Comparison of ENCODE assay signal across 21 mouse cellular contexts in genomic region chr11:72022827-72023226, GRCm38 (mm10). TPM values are rescaled to one million over a fixed set of nuclear protein-coding genes. Genes with fewer than 3 reads are reported as not detected.
A peak's percentile ranks its signal among the peaks of the same experiment; 100 is the strongest.
DNase-seq lines count a peak whose midpoint lies in the region; ATAC-seq and TF ChIP-seq lines count a peak whose summit lies in the region.
"Had no signal": no experiment of that assay in that cellular context is flagged by ENCODE, and none has a peak within 500 bp of the region (broad histone marks: within the 10 kb centered on the region; RNA-seq: fewer than 3 reads in every experiment).

No protein-coding gene starts in this region.

- TF ChIP-seq EP300 in stomach, postnatal 0 days (optimal IDR thresholded peaks at IDR 0.05) = no peak

- H3K9me3 ChIP-seq in embryonic facial prominence, embryonic 14.5 days (ENCODE audit: control insufficient read depth, low read length) = no peaks in the 10 kb centered on the region
- H3K9me3 ChIP-seq in embryonic facial prominence, embryonic 10.5 days = no peaks in the 10 kb centered on the region
- H3K9me3 ChIP-seq in stomach, embryonic 15.5 days = no peaks in the 10 kb centered on the region
- no peaks in the 10 kb centered on the region for H3K9me3 ChIP-seq in stomach, postnatal 0 days (ENCODE audit: control insufficient read depth, low read length)
- H3K9me3 ChIP-seq: embryonic facial prominence, embryonic 12.5 days; embryonic facial prominence, embryonic 15.5 days; forebrain, embryonic 10.5 days; forebrain, embryonic 12.5 days had no signal

- WGBS in embryonic facial prominence, embryonic 14.5 days = 62% methylated on average over 6 of the region's 6 CpGs
- 83% methylated on average over 6 of the region's 6 CpGs for WGBS in embryonic facial prominence, embryonic 10.5 days
- WGBS in stomach, embryonic 15.5 days = 59% methylated on average over 6 of the region's 6 CpGs
- 51% methylated on average over 6 of the region's 6 CpGs for WGBS in stomach, postnatal 0 days

- no peak overlapping the region for H3K4me3 ChIP-seq in embryonic facial prominence, embryonic 14.5 days (ENCODE audit: low read depth, low read length)
- H3K4me3 ChIP-seq in embryonic facial prominence, embryonic 10.5 days = no peak overlapping the region
- H3K4me3 ChIP-seq in stomach, embryonic 15.5 days (replicated peaks) = no peak overlapping the region
- H3K4me3 ChIP-seq in stomach, postnatal 0 days (ENCODE audit: low read depth, low read length) = no peak overlapping the region
- H3K4me3 ChIP-seq: embryonic facial prominence, embryonic 12.5 days; embryonic facial prominence, embryonic 15.5 days; erythroblast, embryonic 14.5 days; forebrain, embryonic 10.5 days; forebrain, embryonic 12.5 days had no signal

- no peaks in the 10 kb centered on the region; the same call in 1 of the 2 replicates for H3K27me3 ChIP-seq in embryonic facial prominence, embryonic 14.5 days (replicated peaks; ENCODE audit: control insufficient read depth, insufficient read depth, low read length)
- H3K27me3 ChIP-seq in embryonic facial prominence, embryonic 10.5 days (replicated peaks; ENCODE audit: low read depth, poor library complexity, severe bottlenecking) = 0 out of 2 replicates have a peak, but pooled peaks cover 6% of the 10 kb centered on the region
- H3K27me3 ChIP-seq in stomach, embryonic 15.5 days (replicated peaks) = no peaks in the 10 kb centered on the region
- no peaks in the 10 kb centered on the region for H3K27me3 ChIP-seq in stomach, postnatal 0 days (ENCODE audit: control insufficient read depth, insufficient read depth, low read length)
- H3K27me3 ChIP-seq: embryonic facial prominence, embryonic 12.5 days; embryonic facial prominence, embryonic 15.5 days had no signal

- H3K4me2 ChIP-seq in embryonic facial prominence, embryonic 14.5 days (ENCODE audit: low read depth, low read length) = no peak overlapping the region
- H3K4me2 ChIP-seq in stomach, embryonic 15.5 days = no peak overlapping the region
- H3K4me2 ChIP-seq in stomach, postnatal 0 days (replicated peaks; ENCODE audit: low read depth) = no peak overlapping the region
- H3K4me2 ChIP-seq: embryonic facial prominence, embryonic 12.5 days; embryonic facial prominence, embryonic 15.5 days; forebrain, embryonic 12.5 days had no signal

- H3K9ac ChIP-seq in embryonic facial prominence, embryonic 14.5 days (ENCODE audit: low read depth, low read length) = no peak overlapping the region
- H3K9ac ChIP-seq in stomach, embryonic 15.5 days = no peak overlapping the region
- no peak overlapping the region for H3K9ac ChIP-seq in stomach, postnatal 0 days (ENCODE audit: low read length)
- H3K9ac ChIP-seq: embryonic facial prominence, embryonic 12.5 days; embryonic facial prominence, embryonic 15.5 days; forebrain, embryonic 12.5 days had no signal

- H3K4me1 ChIP-seq in embryonic facial prominence, embryonic 14.5 days (ENCODE audit: control insufficient read depth, insufficient read depth, low read length) = peaks cover 10% of the 10 kb centered on the region; the same call in 1 of the 2 replicates
- peaks cover 9% of the 10 kb centered on the region for H3K4me1 ChIP-seq in embryonic facial prominence, embryonic 10.5 days
- 0 out of 2 replicates have a peak, but pooled peaks cover 2% of the 10 kb centered on the region for H3K4me1 ChIP-seq in stomach, embryonic 15.5 days
- 0 out of 2 replicates have a peak, but pooled peaks cover 2% of the 10 kb centered on the region for H3K4me1 ChIP-seq in stomach, postnatal 0 days (replicated peaks; ENCODE audit: control insufficient read depth, insufficient read depth)

- 0 out of 2 replicates have a peak, but pooled peaks have one; percentile 33 for ATAC-seq in embryonic facial prominence, embryonic 14.5 days (ENCODE audit: low read depth)
- ATAC-seq in stomach, embryonic 15.5 days (ENCODE audit: insufficient read depth, low FRiP score, low read depth) = peak; percentile 37; the same call in 1 of the 2 replicates
- ATAC-seq in stomach, postnatal 0 days (ENCODE audit: low FRiP score, low TSS enrichment) = peak; percentile 73
- ATAC-seq: CD4-positive, CD25-positive, alpha-beta regulatory T cell, adult 4 months; forebrain, embryonic 14.5 days; forebrain, embryonic 16.5 days; Patski had no signal

- no peak overlapping the region for H3K27ac ChIP-seq in embryonic facial prominence, embryonic 14.5 days (replicated peaks; ENCODE audit: low read depth, low read length)
- no peak overlapping the region for H3K27ac ChIP-seq in embryonic facial prominence, embryonic 10.5 days (replicated peaks)
- H3K27ac ChIP-seq in stomach, embryonic 15.5 days = no peak overlapping the region
- peak overlapping the region; percentile 56 for H3K27ac ChIP-seq in stomach, postnatal 0 days (replicated peaks)
- H3K27ac ChIP-seq: embryonic facial prominence, embryonic 12.5 days; embryonic facial prominence, embryonic 15.5 days; forebrain, embryonic 10.5 days; forebrain, embryonic 12.5 days had no signal

- no peak for TF ChIP-seq CTCF in stomach, postnatal 0 days (IDR thresholded peaks at IDR 0.05; ENCODE audit: low read depth)

- H3K36me3 ChIP-seq in embryonic facial prominence, embryonic 14.5 days (ENCODE audit: control insufficient read depth, insufficient read depth, low read length) = no peaks in the 10 kb centered on the region
- no peaks in the 10 kb centered on the region for H3K36me3 ChIP-seq in embryonic facial prominence, embryonic 10.5 days (replicated peaks)
- H3K36me3 ChIP-seq in stomach, embryonic 15.5 days = no peaks in the 10 kb centered on the region
- no peaks in the 10 kb centered on the region for H3K36me3 ChIP-seq in stomach, postnatal 0 days (ENCODE audit: control insufficient read depth, insufficient read depth, low read length)
- H3K36me3 ChIP-seq: embryonic facial prominence, embryonic 12.5 days; embryonic facial prominence, embryonic 15.5 days; forebrain, embryonic 10.5 days; forebrain, embryonic 12.5 days; G1E had no signal

- DNase-seq in embryonic facial prominence, embryonic 14.5 days (ENCODE audit: low spot score) = no peak
- DNase-seq in embryonic facial prominence, embryonic 10.5 days (ENCODE audit: low spot score) = no peak
- no peak for DNase-seq in stomach, postnatal 0 days (ENCODE audit: low spot score)
- DNase-seq in right cerebral cortex, postnatal 36 days (ENCODE audit: low spot score in 2 of 2) = no peak
- no peak for DNase-seq in kidney, postnatal 14 days
- DNase-seq: adrenal gland, adult 8-10 months; adrenal gland, postnatal 36 days; cerebellum, adult 11-12 months; cerebellum, adult 9-11 months; embryo, embryonic 11 days had no signal

RNA-seq across cellular contexts. Expression of gene Aipl1, which starts 14.5 kb away (rescaled TPM):
- 0.11 and 0.42 TPM in 2 replicates for polyA plus RNA-seq in embryonic facial prominence, embryonic 14.5 days (2014; fragmentation: Nextera tagmentation; extraction: Ambion mirVana)
- polyA plus RNA-seq in embryonic facial prominence, embryonic 10.5 days (2016; fragmentation: Nextera tagmentation; extraction: Ambion mirVana) = 0.36 and 0.52 TPM in 2 replicates
- polyA plus RNA-seq in stomach, embryonic 15.5 days (2015; fragmentation: Nextera tagmentation; extraction: Ambion mirVana) = 0.27 and 0.34 TPM in 2 replicates
- 0.16 and 0.27 TPM in 2 replicates for polyA plus RNA-seq in stomach, postnatal 0 days (2015; fragmentation: Nextera tagmentation; extraction: Ambion mirVana)
- polyA plus RNA-seq: CD4-positive, CD25-positive, alpha-beta regulatory T cell, adult 4 months; G1E had no signal

RNA-seq across cellular contexts. Expression of gene Pimreg, which starts 19.0 kb away (rescaled TPM):
- polyA plus RNA-seq in embryonic facial prominence, embryonic 14.5 days (2014; fragmentation: Nextera tagmentation; extraction: Ambion mirVana) = 77.9 and 92.6 TPM in 2 replicates
- 219 and 242 TPM in 2 replicates for polyA plus RNA-seq in embryonic facial prominence, embryonic 10.5 days (2016; fragmentation: Nextera tagmentation; extraction: Ambion mirVana)
- polyA plus RNA-seq in stomach, embryonic 15.5 days (2015; fragmentation: Nextera tagmentation; extraction: Ambion mirVana) = 77.8 and 87.4 TPM in 2 replicates
- polyA plus RNA-seq in stomach, postnatal 0 days (2015; fragmentation: Nextera tagmentation; extraction: Ambion mirVana) = 18.0 and 22.2 TPM in 2 replicates
- polyA plus RNA-seq: G1E had no signal
